ENCODE assay signal across 13 mouse cellular contexts in the genomic region with DNA sequence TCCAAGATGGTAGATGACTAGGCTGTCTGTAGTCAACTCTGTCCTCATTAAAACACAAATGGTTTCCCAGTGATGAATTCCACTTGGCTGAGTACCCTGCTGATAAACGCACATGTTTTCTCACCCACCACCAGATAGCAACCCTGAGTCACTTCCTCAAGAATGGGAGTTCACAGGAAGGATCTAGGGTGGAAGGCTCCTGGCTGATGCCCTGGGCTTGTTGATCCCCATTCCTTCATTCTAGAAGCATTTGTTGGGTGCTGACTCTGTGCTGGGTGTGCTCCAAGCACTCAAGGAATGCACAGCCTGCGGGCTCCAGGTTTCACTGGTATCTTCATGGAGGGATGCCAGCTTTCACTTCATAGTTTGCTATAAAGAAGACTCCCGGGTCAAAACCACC. TPM values are rescaled to one million over a fixed set of nuclear protein-coding genes. Genes with fewer than 3 reads are reported as not detected.
A peak's percentile ranks its signal among the peaks of the same experiment; 100 is the strongest.
DNase-seq lines count a peak whose midpoint lies in the region; ATAC-seq and TF ChIP-seq lines count a peak whose summit lies in the region.
"Had no signal": no experiment of that assay in that cellular context is flagged by ENCODE, and none has a peak within 500 bp of the region (broad histone marks: within the 10 kb centered on the region; RNA-seq: fewer than 3 reads in every experiment).

No protein-coding gene starts in this region.

- TF ChIP-seq CTCF in lung, postnatal 0 days (IDR thresholded peaks at IDR 0.05): no peak

- H3K9ac ChIP-seq in lung, postnatal 0 days (replicated peaks; ENCODE audit: low read depth): no peak overlapping the region
- H3K9ac ChIP-seq: hindbrain, embryonic 15.5 days; limb, embryonic 12.5 days had no signal

- H3K4me3 ChIP-seq in heart, embryonic 10.5 days: no peak overlapping the region
- no peak overlapping the region for H3K4me3 ChIP-seq in lung, postnatal 0 days (ENCODE audit: low read depth, low read length)
- H3K4me3 ChIP-seq: hindbrain, embryonic 15.5 days; limb, embryonic 12.5 days had no signal

- 68% methylated on average over 3 of the region's 3 CpGs for WGBS in heart, embryonic 10.5 days
- WGBS in lung, postnatal 0 days: 45% methylated on average over 3 of the region's 3 CpGs

- intact Hi-C loops in left cerebral cortex, postnatal 36 days (cut with DNase I): loop anchor here (10.0 kb wide), 2 partner anchors 225 to 375 kb away; no protein-coding TSS in a partner anchor

- no peak for TF ChIP-seq EP300 in lung, postnatal 0 days (IDR thresholded peaks at IDR 0.05)

- H3K36me3 ChIP-seq in heart, embryonic 10.5 days: no peaks in the 10 kb centered on the region
- H3K36me3 ChIP-seq in lung, postnatal 0 days (ENCODE audit: insufficient read depth, low read length): no peaks in the 10 kb centered on the region
- H3K36me3 ChIP-seq: hindbrain, embryonic 15.5 days; limb, embryonic 12.5 days had no signal

- H3K9me3 ChIP-seq in heart, embryonic 10.5 days: no peaks in the 10 kb centered on the region
- no peaks in the 10 kb centered on the region for H3K9me3 ChIP-seq in lung, postnatal 0 days (ENCODE audit: low read length)
- H3K9me3 ChIP-seq: hindbrain, embryonic 15.5 days; limb, embryonic 12.5 days had no signal

- no peak overlapping the region for H3K27ac ChIP-seq in heart, embryonic 10.5 days
- 0 out of 2 replicates have a peak overlapping the region, but pooled peaks have one; percentile 23 for H3K27ac ChIP-seq in lung, postnatal 0 days (ENCODE audit: low read length)
- H3K27ac ChIP-seq: hindbrain, embryonic 15.5 days; limb, embryonic 12.5 days had no signal

- DNase-seq in heart, adult 9 months (ENCODE audit: low spot score in 2 of 2): peak; percentile 45 to 48
- no peak for DNase-seq in heart, embryonic 10.5 days (ENCODE audit: low spot score)
- peak; percentile 59 for DNase-seq in 416B (ENCODE audit: low read depth)
- peak; percentile 89 for DNase-seq in fibroblast of lung, adult 2 months (ENCODE audit: low read depth)
- peak; percentile 51 for DNase-seq in lung, postnatal 0 days (ENCODE audit: low spot score)
- DNase-seq in left cerebral cortex, postnatal 36 days (ENCODE audit: low spot score in 2 of 2): no peak
- DNase-seq in cerebellum, postnatal 10 days: no peak
- no peak for DNase-seq in left cerebral cortex, adult 18-20 months (ENCODE audit: low spot score in 2 of 2)
- DNase-seq: adrenal gland, postnatal 10 days; gastrocnemius, postnatal 36 days; thymus, adult 18-20 months had no signal

- H3K4me2 ChIP-seq in lung, postnatal 0 days (replicated peaks; ENCODE audit: low read depth, low read length): no peak overlapping the region
- H3K4me2 ChIP-seq: hindbrain, embryonic 15.5 days; limb, embryonic 12.5 days had no signal

- H3K27me3 ChIP-seq in heart, embryonic 10.5 days (ENCODE audit: insufficient read depth, poor library complexity, severe bottlenecking): no peaks in the 10 kb centered on the region
- H3K27me3 ChIP-seq in lung, postnatal 0 days (replicated peaks; ENCODE audit: insufficient read depth, low read length): no peaks in the 10 kb centered on the region
- H3K27me3 ChIP-seq: hindbrain, embryonic 15.5 days; limb, embryonic 12.5 days had no signal

- H3K4me1 ChIP-seq in heart, embryonic 10.5 days: peaks cover 25% of the 10 kb centered on the region
- peaks cover 5% of the 10 kb centered on the region; the same call in 1 of the 2 replicates for H3K4me1 ChIP-seq in lung, postnatal 0 days (ENCODE audit: insufficient read depth, low read depth, low read length)

- peak; percentile 54 for ATAC-seq in lung, postnatal 0 days

RNA-seq across cellular contexts. Expression of gene Trim2, which starts 12.8 kb away (rescaled TPM):
- polyA plus RNA-seq in heart, embryonic 10.5 days (2016; fragmentation: Nextera tagmentation; extraction: Ambion mirVana): 7.1 and 8.0 TPM in 2 replicates
- polyA plus RNA-seq in lung, postnatal 0 days (2015; fragmentation: Nextera tagmentation; extraction: Ambion mirVana): 18.7 and 20.0 TPM in 2 replicates
- total RNA-seq in left cerebral cortex, postnatal 36 days (2021): 100 to 1,000 TPM; 246 to 252 TPM
- total RNA-seq in left cerebral cortex, adult 18-20 months (2021): 100 to 1,000 TPM; 246 to 258 TPM

Comparison
In these comparisons a context has a peak if more than half of its experiments do, and no peak if none do; other contexts are left out.
1. DNase-seq: peak in heart, adult 9 months (2 of 2), 416B (single experiment), fibroblast of lung, adult 2 months (single experiment) and lung, postnatal 0 days (single experiment); none in heart, embryonic 10.5 days (single experiment), left cerebral cortex, postnatal 36 days (0 of 2), cerebellum, postnatal 10 days (0 of 2) and left cerebral cortex, adult 18-20 months (0 of 2).